Mouse (Mus musculus): ENCODE measurements around the gene Ncapd3.

DNA sequence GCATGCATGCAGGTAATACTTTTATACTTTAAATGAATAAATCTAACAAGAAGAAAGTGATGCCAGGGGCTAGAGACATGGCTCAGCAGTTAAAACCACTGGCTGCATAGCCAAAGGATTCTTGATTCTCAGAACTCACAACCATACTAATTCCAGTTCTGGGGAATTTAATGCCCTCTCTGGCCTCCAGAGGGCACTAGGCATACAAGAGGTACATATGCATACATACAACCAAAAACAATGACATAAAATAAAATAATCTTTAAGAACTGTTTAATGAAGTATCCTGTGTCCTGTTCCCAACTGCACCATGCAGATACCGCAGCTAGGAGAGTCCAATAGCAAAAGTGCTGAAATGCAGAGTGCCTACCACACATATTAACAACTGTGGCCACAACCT is 104.4 kb downstream of the Ncapd3 start:
- TF ChIP-seq MAX (IDR thresholded peaks at IDR 0.05; ENCODE audit: low read length) (no peak), POLR2AphosphoS2 (IDR thresholded peaks at IDR 0.05; ENCODE audit: low read depth, low read length) (no peak)
